Mouse (Mus musculus) spleen, adult 2 months (tissue): ENCODE results near the gene Akr1c6.

Source experiments
- CTCF ChIP-seq: fragments of 200-500 bp; IDR thresholded peaks from 2 replicates; pipeline ENCODE4 v1.5.1; 2011; ENCODE audit warnings: mild to moderate bottlenecking, inconsistent platforms; ENCODE audit not compliant: insufficient read depth, insufficient read length, insufficient replicate concordance; ENCODE audit errors: extremely low read depth
- POLR2A ChIP-seq: fragments of 200-500 bp; IDR thresholded peaks from 2 replicates; pipeline ENCODE4 v1.6.1; 2011; ENCODE audit warnings: low read depth, low read length, inconsistent platforms

GRCm38 (mm10) chr13:4431129-4431528, 3.0 kb upstream of the Akr1c6 start:
- TF ChIP-seq CTCF (no peak), POLR2A (no peak)
